Mouse (Mus musculus) stomach, embryonic 15.5 days (tissue): ENCODE data around the gene Gm9945. TPM values are rescaled to one million over a fixed set of nuclear protein-coding genes. Genes with fewer than 3 reads are reported as not detected.
A peak's percentile ranks its signal among the peaks of the same experiment; 100 is the strongest.

Source experiments
- ATAC-seq: fragments of 200-750 bp; cut with Nextera tagmentation; 2 replicates; pipeline ENCODE4 v1.8.0; 2017; ENCODE audit warnings: low read depth, moderate number of reproducible peaks, moderate TSS enrichment; ENCODE audit not compliant: insufficient read depth, low FRiP score
- H3K27ac ChIP-seq: fragments of 300-500 bp; sonication (generic); 2 replicates; pipeline ENCODE4 v1.5.1; 2015; ENCODE audit warnings: mild to moderate bottlenecking, inconsistent platforms
- H3K27me3 ChIP-seq: fragments of 300-500 bp; sonication (generic); replicated peaks from 2 replicates; pipeline ENCODE4 v1.6.1; 2015; ENCODE audit warnings: inconsistent platforms
- H3K36me3 ChIP-seq: fragments of 300-500 bp; sonication (generic); 2 replicates; pipeline ENCODE4 v1.6.1; 2015; ENCODE audit warnings: inconsistent platforms
- H3K4me1 ChIP-seq: fragments of 300-500 bp; sonication (generic); 2 replicates; pipeline ENCODE4 v1.6.1; 2015; ENCODE audit warnings: inconsistent platforms
- H3K4me2 ChIP-seq: fragments of 300-500 bp; sonication (generic); 2 replicates; pipeline ENCODE4 v1.6.1; 2015; ENCODE audit warnings: mild to moderate bottlenecking, inconsistent platforms
- H3K4me3 ChIP-seq: fragments of 300-500 bp; sonication (generic); replicated peaks from 2 replicates; pipeline ENCODE4 v1.5.1; 2015; ENCODE audit warnings: inconsistent platforms
- H3K9ac ChIP-seq: fragments of 300-500 bp; sonication (generic); 2 replicates; pipeline ENCODE4 v1.6.1; 2015; ENCODE audit warnings: inconsistent platforms
- H3K9me3 ChIP-seq: fragments of 300-500 bp; sonication (generic); 2 replicates; pipeline ENCODE4 v1.6.1; 2016; ENCODE audit warnings: inconsistent platforms
- WGBS: fragments of 180-500 bp; shearing (Covaris S2); methylation state at CpG from one replicate; pipeline ENCODE4 v1.1.7; 2015; 5-methylcytosine and 5-hydroxymethylcytosine counted together
- polyA plus RNA-seq: library from polyadenylated mRNA; unstranded; fragments of >200 nt; fragmentation: Nextera tagmentation; extraction: Ambion mirVana; gene quantifications from 2 replicates; pipeline ENCODE4 v1.2.1, GENCODE M21; 2015

Gene Gm9945
- polyA plus RNA-seq, 1 experiment from 2014 or later: not detected

GRCm38 (mm10) chr11:53483159-53483891 is 3.4 kb downstream of the Gm9945 start:
- H3K4me2 ChIP-seq: no peak overlapping the region
- peak; percentile 74; the same call in 1 of the 2 replicates for ATAC-seq
- 51% methylated on average over 9 of the region's 9 CpGs for WGBS

GRCm38 (mm10) chr11:53485719-53486118 is 5.8 kb downstream of the Gm9945 start:
- H3K4me2 ChIP-seq: no peak overlapping the region
- H3K9ac ChIP-seq: no peak overlapping the region
- no peak overlapping the region for H3K27ac ChIP-seq
- H3K36me3 ChIP-seq: no peaks in the 10 kb centered on the region
- no peak for ATAC-seq
- peaks cover 19% of the 10 kb centered on the region; the same call in 1 of the 2 replicates for H3K27me3 ChIP-seq
- 37% methylated on average over 3 of the region's 3 CpGs for WGBS
- H3K4me3 ChIP-seq: no peak overlapping the region
- no peaks in the 10 kb centered on the region for H3K9me3 ChIP-seq
- H3K4me1 ChIP-seq: peaks cover 9% of the 10 kb centered on the region; the same call in 1 of the 2 replicates

More at GRCm38 (mm10) chr11:53483159-53483891, 3.4 kb downstream of the Gm9945 start:
- no peaks in the 10 kb centered on the region for H3K9me3 ChIP-seq
- H3K27ac ChIP-seq: peak overlapping the region; percentile 52; the same call in 1 of the 2 replicates
- H3K4me1 ChIP-seq: peaks cover 25% of the 10 kb centered on the region
- H3K9ac ChIP-seq: no peak overlapping the region
- H3K27me3 ChIP-seq: peaks cover 39% of the 10 kb centered on the region
- H3K36me3 ChIP-seq: no peaks in the 10 kb centered on the region
- no peak overlapping the region for H3K4me3 ChIP-seq

GRCm38 (mm10) chr11:53486351-53486750 is 6.4 kb downstream of the Gm9945 start:
- no peak overlapping the region for H3K4me3 ChIP-seq
- no peak overlapping the region for H3K4me2 ChIP-seq
- no peak overlapping the region for H3K9ac ChIP-seq
- ATAC-seq: no peak
- 76% methylated on average over 3 of the region's 3 CpGs for WGBS
- peaks cover 9% of the 10 kb centered on the region; the same call in 1 of the 2 replicates for H3K4me1 ChIP-seq
- H3K36me3 ChIP-seq: no peaks in the 10 kb centered on the region
- H3K27me3 ChIP-seq: peaks cover 15% of the 10 kb centered on the region; the same call in 1 of the 2 replicates
- no peaks in the 10 kb centered on the region for H3K9me3 ChIP-seq
- no peak overlapping the region for H3K27ac ChIP-seq

- WGBS: 9% methylated on average over 27 of the region's 27 CpGs
- H3K9me3 ChIP-seq: no peaks in the 10 kb centered on the region
- peaks cover 13% of the 10 kb centered on the region; the same call in 1 of the 2 replicates for H3K27me3 ChIP-seq
- H3K9ac ChIP-seq: no peak overlapping the region
- no peaks in the 10 kb centered on the region for H3K36me3 ChIP-seq
- H3K4me3 ChIP-seq: peak overlapping the region; percentile 21
- H3K4me1 ChIP-seq: peaks cover 9% of the 10 kb centered on the region; the same call in 1 of the 2 replicates
- peak overlapping the region; percentile 47 for H3K4me2 ChIP-seq
- no peak overlapping the region for H3K27ac ChIP-seq
- ATAC-seq: peak; percentile 44
These were observed 7.0 kb downstream of the Gm9945 start for GRCm38 (mm10) chr11:53486822-53487594.

- ATAC-seq: no peak
- 96% methylated on average over 5 of the region's 5 CpGs for WGBS
- H3K27me3 ChIP-seq: peaks cover 13% of the 10 kb centered on the region; the same call in 1 of the 2 replicates
- no peak overlapping the region for H3K4me2 ChIP-seq
- H3K4me3 ChIP-seq: no peak overlapping the region
- H3K4me1 ChIP-seq: peaks cover 9% of the 10 kb centered on the region; the same call in 1 of the 2 replicates
- no peaks in the 10 kb centered on the region for H3K9me3 ChIP-seq
- no peaks in the 10 kb centered on the region for H3K36me3 ChIP-seq
- no peak overlapping the region for H3K27ac ChIP-seq
- no peak overlapping the region for H3K9ac ChIP-seq
These were observed 9.0 kb downstream of the Gm9945 start for GRCm38 (mm10) chr11:53489007-53489406.

- 73% methylated on average over 9 of the region's 9 CpGs for WGBS
- Histone ChIP-seq H3K4me3 (no peak overlapping the region), H3K27me3 (peaks cover 13% of the 10 kb centered on the region; the same call in 1 of the 2 replicates), H3K9me3 (no peaks in the 10 kb centered on the region), H3K4me2 (no peak overlapping the region), H3K36me3 (no peaks in the 10 kb centered on the region), H3K9ac (no peak overlapping the region), H3K4me1 (peaks cover 9% of the 10 kb centered on the region; the same call in 1 of the 2 replicates), H3K27ac (no peak overlapping the region)
- no peak for ATAC-seq
These were observed 9.5 kb downstream of the Gm9945 start for GRCm38 (mm10) chr11:53489421-53489820.

GRCm38 (mm10) chr11:53491954-53492401 is 12.0 kb downstream of the Gm9945 start:
- Histone ChIP-seq H3K9ac (no peak overlapping the region), H3K4me1 (peaks cover 6% of the 10 kb centered on the region; the same call in 1 of the 2 replicates), H3K27me3 (peaks cover 10% of the 10 kb centered on the region; the same call in 1 of the 2 replicates), H3K4me2 (no peak overlapping the region), H3K4me3 (no peak overlapping the region), H3K27ac (no peak overlapping the region), H3K36me3 (no peaks in the 10 kb centered on the region), H3K9me3 (no peaks in the 10 kb centered on the region)
- 36% methylated on average over 8 of the region's 8 CpGs for WGBS
- no peak for ATAC-seq

- no peaks in the 10 kb centered on the region for H3K9me3 ChIP-seq
- no peaks in the 10 kb centered on the region for H3K27me3 ChIP-seq
- no peaks in the 10 kb centered on the region for H3K36me3 ChIP-seq
- H3K4me1 ChIP-seq: no peaks in the 10 kb centered on the region
- no peak overlapping the region for H3K4me2 ChIP-seq
- no peak overlapping the region for H3K4me3 ChIP-seq
- no peak overlapping the region for H3K9ac ChIP-seq
- H3K27ac ChIP-seq: no peak overlapping the region
- no peak for ATAC-seq
- 35% methylated on average over 3 of the region's 3 CpGs for WGBS
These were observed 13.4 kb downstream of the Gm9945 start for GRCm38 (mm10) chr11:53493243-53493955.

GRCm38 (mm10) chr11:53495417-53495816 is 15.5 kb downstream of the Gm9945 start:
- Histone ChIP-seq H3K9ac (no peak overlapping the region), H3K27me3 (no peaks in the 10 kb centered on the region), H3K9me3 (no peaks in the 10 kb centered on the region), H3K36me3 (no peaks in the 10 kb centered on the region), H3K4me2 (no peak overlapping the region), H3K4me1 (no peaks in the 10 kb centered on the region), H3K27ac (no peak overlapping the region), H3K4me3 (no peak overlapping the region)
- ATAC-seq: no peak
- 56% methylated on average over 6 of the region's 6 CpGs for WGBS

GRCm38 (mm10) chr11:53496946-53497345 is 17.0 kb downstream of the Gm9945 start:
- no peak for ATAC-seq
- H3K9me3 ChIP-seq: no peaks in the 10 kb centered on the region
- WGBS: 69% methylated on average over 6 of the region's 6 CpGs

GRCm38 (mm10) chr11:53500569-53500968 is 20.6 kb downstream of the Gm9945 start:
- H3K27ac ChIP-seq: no peak overlapping the region
- 10% methylated on average over 11 of the region's 11 CpGs for WGBS
- no peaks in the 10 kb centered on the region for H3K36me3 ChIP-seq
- H3K27me3 ChIP-seq: no peaks in the 10 kb centered on the region
- H3K9me3 ChIP-seq: no peaks in the 10 kb centered on the region
- H3K4me1 ChIP-seq: 0 out of 2 replicates have a peak, but pooled peaks cover 4% of the 10 kb centered on the region
- H3K9ac ChIP-seq: no peak overlapping the region
- H3K4me3 ChIP-seq: no peak overlapping the region
- ATAC-seq: no peak
- peak overlapping the region; percentile 9; the same call in 1 of the 2 replicates for H3K4me2 ChIP-seq

More at GRCm38 (mm10) chr11:53496946-53497345, 17.0 kb downstream of the Gm9945 start:
- H3K4me3 ChIP-seq: no peak overlapping the region
- H3K27ac ChIP-seq: no peak overlapping the region
- H3K4me2 ChIP-seq: no peak overlapping the region
- no peaks in the 10 kb centered on the region for H3K27me3 ChIP-seq
- no peak overlapping the region for H3K9ac ChIP-seq
- H3K4me1 ChIP-seq: 0 out of 2 replicates have a peak, but pooled peaks cover 4% of the 10 kb centered on the region
- H3K36me3 ChIP-seq: no peaks in the 10 kb centered on the region
